Mouse (Mus musculus): ENCODE measurements at regions not wholly inside any gene's neighbourhood (a gene's known extent, or its start where the extent isn't known, plus 50 kb on each side); places are given as distances from the start of the nearest gene placed in this dataset.

DNA sequence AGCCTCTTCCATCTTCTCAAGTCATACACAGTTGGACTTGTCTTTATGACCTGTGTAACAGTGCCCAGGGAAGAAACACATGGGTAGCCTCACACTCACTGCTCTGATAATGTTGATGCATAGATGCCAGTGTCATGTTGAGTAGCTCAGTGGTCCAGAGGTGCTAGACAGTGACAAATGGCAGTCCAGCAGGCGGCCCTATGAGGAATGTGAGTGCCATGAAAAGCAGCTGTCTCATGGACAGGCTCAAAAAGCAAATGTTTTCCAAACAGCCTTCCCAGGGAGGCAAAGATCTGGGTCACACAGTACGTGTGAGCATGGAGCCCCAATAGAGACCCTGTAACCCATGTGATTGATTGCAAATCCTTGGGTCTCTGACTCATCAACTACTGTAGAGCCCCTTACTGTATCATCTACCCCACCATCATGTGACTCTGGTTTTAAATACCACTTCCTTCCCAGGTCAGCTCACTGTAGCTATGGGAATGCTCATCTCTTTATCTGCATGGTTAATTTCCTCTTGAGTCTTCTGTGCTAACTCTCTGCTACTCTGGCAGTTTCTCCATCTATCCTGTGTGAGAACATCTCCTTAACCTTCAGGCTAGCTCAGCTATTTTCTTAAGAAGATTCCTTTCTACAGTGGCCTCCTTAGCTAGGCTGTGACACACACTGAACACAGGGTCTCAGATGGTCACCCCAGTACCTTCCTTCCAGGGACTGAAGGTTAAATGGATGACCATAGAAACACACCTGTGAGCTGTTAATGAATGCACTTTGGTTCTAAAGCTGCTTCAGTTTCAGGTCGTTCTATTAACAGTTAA is 87.9 kb upstream of the Cep85l start:
- TF ChIP-seq EP300 (IDR thresholded peaks at IDR 0.05; ENCODE audit: low read depth) = no peak
- TF ChIP-seq CTCF (IDR thresholded peaks at IDR 0.05; ENCODE audit: low read depth) = no peak
